Mouse (Mus musculus) urinary bladder, postnatal 4 days (tissue): ENCODE results near the gene Akr1e1.
"Not testable (repeated sequence)": the region's sequence is repeated elsewhere in the genome, so short reads cannot be mapped to it uniquely, and the experiment has no call there.

Experiments used
- DNase-seq, 2 experiments: peaks; one replicate each; pipeline ENCODE4 v3.0.0; 2021 to 2022; ENCODE audit warnings: low spot score in 2 of 2

Akr1e1 gene

GRCm38 (mm10) chr13:4608961-4609409 lies at the start of gene Akr1e1:
Gene Akr1e1 (minus strand): TSS chr13:4609174.
- peak; percentile 81 to 85 for DNase-seq

- DNase-seq: no peak
These were observed 49.4 kb upstream of the Akr1e1 start for GRCm38 (mm10) chr13:4658346-4658745.

- DNase-seq: no peak
These were observed 47.5 kb upstream of the Akr1e1 start for GRCm38 (mm10) chr13:4656277-4657146.

- DNase-seq: no peak
These were observed 41.2 kb upstream of the Akr1e1 start for GRCm38 (mm10) chr13:4650190-4650589.

GRCm38 (mm10) chr13:4645248-4645647 lies 36.3 kb upstream of the Akr1e1 start:
- no peak for DNase-seq

- no peak for DNase-seq
These were observed 1.9 kb upstream of the Akr1e1 start for GRCm38 (mm10) chr13:4610902-4611301.

GRCm38 (mm10) chr13:4608530-4608929 lies 444 bp downstream of the Akr1e1 start:
- DNase-seq: no peak

- DNase-seq: no peak
These were observed 2.2 kb downstream of the Akr1e1 start for GRCm38 (mm10) chr13:4606821-4607220.

GRCm38 (mm10) chr13:4603431-4603830 lies 5.5 kb downstream of the Akr1e1 start:
- DNase-seq: not testable (repeated sequence)

GRCm38 (mm10) chr13:4576921-4577320 lies 32.1 kb downstream of the Akr1e1 start:
- no peak for DNase-seq

- DNase-seq: no peak
These were observed 35.1 kb downstream of the Akr1e1 start, which contains the start of gene Akr1c21 for GRCm38 (mm10) chr13:4573871-4574270. Gene Akr1c21 (plus strand): TSS chr13:4574075.

- no peak for DNase-seq
These were observed 43.0 kb downstream of the Akr1e1 start for GRCm38 (mm10) chr13:4565996-4566395.

GRCm38 (mm10) chr13:4560500-4560899 lies 48.5 kb downstream of the Akr1e1 start:
- DNase-seq: no peak

- DNase-seq: no peak
These were observed 49.8 kb downstream of the Akr1e1 start for GRCm38 (mm10) chr13:4559143-4559542.
